Mouse (Mus musculus) megakaryocyte, embryonic 14.5 days (primary cell): ENCODE data around the gene Olfr551. TPM values are rescaled to one million over a fixed set of nuclear protein-coding genes. Genes with fewer than 3 reads are reported as not detected.

Experiments
- H3K27me3 ChIP-seq: replicated peaks from 2 replicates; pipeline ENCODE3; 2012; ENCODE audit warnings: inconsistent platforms
- H3K36me3 ChIP-seq: replicated peaks from 2 replicates; pipeline ENCODE3; 2012; ENCODE audit warnings: low read length, inconsistent platforms, mixed read lengths
- H3K4me1 ChIP-seq: 2 replicates; pipeline ENCODE4 v1.6.1; 2012; ENCODE audit warnings: inconsistent platforms
- H3K4me3 ChIP-seq: replicated peaks from 2 replicates; pipeline ENCODE3; 2012; ENCODE audit warnings: moderate library complexity, mild to moderate bottlenecking, inconsistent platforms
- H3K9me3 ChIP-seq: 2 replicates; pipeline ENCODE4 v1.6.1; 2012; ENCODE audit warnings: inconsistent platforms
- FLI1 ChIP-seq: IDR thresholded peaks from 2 replicates; pipeline ENCODE4 v1.6.1; 2012; ENCODE audit warnings: low read length, inconsistent platforms, mixed read lengths
- GATA1 ChIP-seq: IDR thresholded peaks from 3 replicates; pipeline ENCODE4 v1.6.1; 2012; ENCODE audit warnings: mixed read lengths, low read length, inconsistent platforms, borderline replicate concordance
- polyA plus RNA-seq: library from polyadenylated mRNA; stranded (reverse); fragments of >175 nt; gene quantifications from 2 replicates; pipeline ENCODE4 v1.2.3, GENCODE M21; 2012; ENCODE audit warnings: low replicate concordance; ENCODE audit not compliant: insufficient read depth

Gene Olfr551
- polyA plus RNA-seq, 1 experiment = not detected

DNA sequence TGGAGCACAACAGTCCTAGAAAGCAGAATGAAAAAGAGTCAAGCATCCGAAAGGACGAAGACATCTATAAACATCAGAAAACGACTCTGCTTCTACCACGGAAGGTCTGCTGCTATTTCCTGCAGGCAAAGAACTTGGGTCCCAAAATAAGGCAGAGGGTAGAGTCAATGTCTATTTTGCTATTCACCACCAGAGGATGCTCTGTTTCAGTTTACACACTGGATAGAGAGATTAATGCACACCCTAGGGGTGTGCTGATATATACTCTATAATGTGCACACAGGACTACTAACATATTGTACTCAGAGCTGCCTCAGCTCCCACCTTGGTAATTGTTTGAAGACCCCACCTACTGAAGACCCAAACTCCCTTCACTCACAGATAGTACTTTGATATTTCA lies 25.5 kb downstream of the Olfr551 start:
- peaks cover 29% of the 10 kb centered on the region for H3K36me3 ChIP-seq
- H3K9me3 ChIP-seq = no peaks in the 10 kb centered on the region
- H3K4me1 ChIP-seq = peaks cover 33% of the 10 kb centered on the region
- no peaks in the 10 kb centered on the region for H3K27me3 ChIP-seq
- H3K4me3 ChIP-seq = no peak overlapping the region
- TF ChIP-seq FLI1 (no peak), GATA1 (no peak)

DNA sequence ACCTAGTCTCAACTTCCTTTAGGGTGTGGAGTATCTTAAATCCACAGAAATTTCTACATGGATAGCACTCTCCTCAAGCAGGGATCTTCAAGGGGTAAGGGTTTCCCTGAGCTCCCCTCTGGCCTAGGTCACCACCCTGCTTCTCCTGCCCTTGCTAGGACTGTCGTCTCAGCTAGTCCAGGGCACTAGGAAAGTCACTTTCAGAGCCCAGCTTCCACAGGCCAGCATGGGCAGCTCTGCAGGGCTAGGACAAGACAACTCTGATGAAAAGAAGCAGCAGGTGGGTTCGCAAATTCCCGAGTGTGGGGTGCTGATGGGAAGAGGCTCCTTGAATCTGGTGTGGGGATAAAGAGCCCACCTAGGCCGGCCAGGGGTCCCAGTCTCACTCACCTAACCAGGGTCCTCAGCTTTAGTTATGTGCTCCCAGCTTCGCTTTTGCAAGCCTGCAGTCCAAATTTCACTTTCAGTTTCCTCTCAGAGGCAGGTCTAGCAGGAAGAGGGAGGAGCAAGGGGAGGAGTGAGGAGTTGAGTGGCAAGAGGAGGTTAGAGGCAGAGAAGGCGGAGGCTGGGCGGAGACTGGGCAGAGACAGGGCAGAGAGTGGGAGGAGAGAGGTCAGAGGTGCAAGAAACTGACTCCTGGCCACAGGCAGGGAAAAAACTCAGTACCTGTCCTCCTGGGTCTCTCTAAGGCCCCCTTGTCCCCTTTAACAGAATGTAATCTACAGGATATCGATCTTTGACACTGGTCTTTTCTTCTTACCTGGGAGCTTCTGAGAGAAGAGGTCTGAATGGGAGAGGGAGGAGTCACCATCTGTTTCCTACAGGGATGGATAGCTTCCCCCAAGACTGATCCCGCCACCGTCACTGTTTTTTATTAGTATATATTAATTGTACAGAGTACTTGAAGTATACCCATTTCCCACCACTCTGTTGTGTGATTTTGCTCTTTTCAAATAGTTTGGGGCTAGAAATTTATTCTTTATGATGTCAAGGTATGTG lies 26.4 kb downstream of the Olfr551 start, which contains the start of gene Trim21:
Gene Trim21 (minus strand): TSS at position 488 of the 999 bp plus-strand sequence.
- Histone ChIP-seq H3K27me3 (no peaks in the 10 kb centered on the region), H3K4me1 (peaks cover 40% of the 10 kb centered on the region), H3K36me3 (peaks cover 38% of the 10 kb centered on the region), H3K4me3 (peak within 1 kb of the TSS; percentile 96), H3K9me3 (no peaks in the 10 kb centered on the region)
- TF ChIP-seq GATA1 (no peak), FLI1 (no peak)

- H3K4me3 ChIP-seq = no peak overlapping the region
- TF ChIP-seq GATA1 = no peak
- no peak for TF ChIP-seq FLI1
- peaks cover 2% of the 10 kb centered on the region for H3K36me3 ChIP-seq
- peaks cover 10% of the 10 kb centered on the region; the same call in 1 of the 2 replicates for H3K4me1 ChIP-seq
- 0 out of 2 replicates have a peak, but pooled peaks cover 4% of the 10 kb centered on the region for H3K9me3 ChIP-seq
- peaks cover 5% of the 10 kb centered on the region for H3K27me3 ChIP-seq
Measured at GRCm38 (mm10) chr7:102553279-102553678, 38.4 kb downstream of the Olfr551 start.

DNA sequence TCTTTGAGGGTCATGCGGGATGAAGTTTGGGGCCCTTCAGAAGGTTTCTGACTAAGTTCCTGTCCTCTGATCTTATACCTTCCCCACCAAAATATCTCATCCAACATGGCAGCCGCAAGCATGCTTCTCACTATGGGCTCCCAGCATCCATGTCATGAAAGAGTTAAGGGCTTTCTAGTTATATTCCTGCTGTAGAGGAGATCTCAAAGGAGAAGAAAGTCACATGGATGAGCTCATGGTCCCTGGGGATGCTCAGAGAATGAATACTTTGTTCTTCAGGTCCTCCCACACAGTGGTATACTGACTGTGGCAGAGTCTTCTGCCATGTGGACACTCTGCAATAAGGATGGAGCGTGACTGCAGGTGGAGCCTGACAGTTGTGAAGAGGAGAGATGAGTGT lies 42.1 kb downstream of the Olfr551 start, which contains the start of gene Olfr549:
Gene Olfr549 (plus strand): TSS at position 301 of the 400 bp plus-strand sequence.
- TF ChIP-seq FLI1 = no peak
- Histone ChIP-seq H3K9me3 (0 out of 2 replicates have a peak, but pooled peaks cover 4% of the 10 kb centered on the region), H3K36me3 (no peaks in the 10 kb centered on the region), H3K27me3 (peaks cover 5% of the 10 kb centered on the region), H3K4me1 (peaks cover 10% of the 10 kb centered on the region; the same call in 1 of the 2 replicates), H3K4me3 (no peak within 1 kb of the TSS)

- Histone ChIP-seq H3K27me3 (no peaks in the 10 kb centered on the region), H3K9me3 (no peaks in the 10 kb centered on the region), H3K36me3 (no peaks in the 10 kb centered on the region), H3K4me1 (peaks cover 9% of the 10 kb centered on the region; the same call in 1 of the 2 replicates), H3K4me3 (no peak overlapping the region)
- no peak for TF ChIP-seq GATA1
- no peak for TF ChIP-seq FLI1
Measured at GRCm38 (mm10) chr7:102541251-102541650, 50.4 kb downstream of the Olfr551 start.

GRCm38 (mm10) chr7:102540596-102540995 lies 51.1 kb downstream of the Olfr551 start, which contains the start of gene Olfr548-ps1:
Olfr548-ps1 (plus strand) TSS chr7:102540896.
- TF ChIP-seq FLI1 (no peak), GATA1 (no peak)
- Histone ChIP-seq H3K27me3 (no peaks in the 10 kb centered on the region), H3K9me3 (no peaks in the 10 kb centered on the region), H3K36me3 (no peaks in the 10 kb centered on the region), H3K4me1 (peaks cover 9% of the 10 kb centered on the region; the same call in 1 of the 2 replicates), H3K4me3 (no peak within 1 kb of the TSS)

GRCm38 (mm10) chr7:102534449-102534848 lies 57.2 kb downstream of the Olfr551 start, which contains the start of gene Olfr547:
Olfr547 (plus strand) TSS chr7:102534749.
- Histone ChIP-seq H3K27me3 (peaks cover 1% of the 10 kb centered on the region), H3K9me3 (no peaks in the 10 kb centered on the region), H3K4me3 (no peak within 1 kb of the TSS), H3K4me1 (peaks cover 4% of the 10 kb centered on the region; the same call in 1 of the 2 replicates), H3K36me3 (no peaks in the 10 kb centered on the region)
- TF ChIP-seq FLI1 (no peak), GATA1 (no peak)

Other genes starting within 250 kb of the Olfr551 start
- 13.8 and 46.6 TPM in 2 replicates for gene Rrm1, start 150.2 kb downstream of the Olfr551 start, polyA plus RNA-seq
- gene Olfr543, start 110.2 kb downstream of the Olfr551 start, polyA plus RNA-seq = not detected in 2 replicates
- gene Olfr544, start 103.6 kb downstream of the Olfr551 start, polyA plus RNA-seq = not detected in 2 replicates
- gene Olfr545, start 92.3 kb downstream of the Olfr551 start, polyA plus RNA-seq = not detected in 2 replicates
- not detected in 2 replicates for gene Olfr547, start 57.1 kb downstream of the Olfr551 start, polyA plus RNA-seq
- gene Olfr548-ps1, start 51.0 kb downstream of the Olfr551 start, polyA plus RNA-seq = not detected in 2 replicates
- not detected in 2 replicates for gene Olfr549, start 42.0 kb downstream of the Olfr551 start, polyA plus RNA-seq
- 0.60 and 3.0 TPM in 2 replicates for gene Trim21, start 26.4 kb downstream of the Olfr551 start, polyA plus RNA-seq
- not detected in 2 replicates for gene Olfr550, start 20.4 kb downstream of the Olfr551 start, polyA plus RNA-seq
- gene Olfr552, start 5.9 kb upstream of the Olfr551 start, polyA plus RNA-seq = 0.06 and 3.2 TPM in 2 replicates
- gene Olfr553, start 26.3 kb upstream of the Olfr551 start, polyA plus RNA-seq = not detected in 2 replicates
- gene Olfr554, start 46.5 kb upstream of the Olfr551 start, polyA plus RNA-seq = not detected in 2 replicates
- not detected in 2 replicates for gene Olfr555, start 66.9 kb upstream of the Olfr551 start, polyA plus RNA-seq
- not detected in 2 replicates for gene Olfr556, start 73.0 kb upstream of the Olfr551 start, polyA plus RNA-seq
- gene Trim68, start 95.4 kb upstream of the Olfr551 start, polyA plus RNA-seq = 0.73 and 1.0 TPM in 2 replicates
- not detected in 2 replicates for gene Olfr557, start 104.0 kb upstream of the Olfr551 start, polyA plus RNA-seq
- not detected in 2 replicates for gene Olfr558, start 110.3 kb upstream of the Olfr551 start, polyA plus RNA-seq
- gene Olfr33, start 127.2 kb upstream of the Olfr551 start, polyA plus RNA-seq = not detected in 2 replicates
- gene Olfr559, start 135.6 kb upstream of the Olfr551 start, polyA plus RNA-seq = not detected in 2 replicates
- gene Olfr560, start 167.5 kb upstream of the Olfr551 start, polyA plus RNA-seq = 0.17 TPM in 1 of 2 replicates, not detected in the other
- not detected in 2 replicates for gene Olfr78, start 167.6 kb upstream of the Olfr551 start, polyA plus RNA-seq
- gene Olfr561, start 179.3 kb upstream of the Olfr551 start, polyA plus RNA-seq = not detected in 2 replicates
- gene Olfr564, start 211.6 kb upstream of the Olfr551 start, polyA plus RNA-seq = not detected in 2 replicates